In the genomic region with DNA sequence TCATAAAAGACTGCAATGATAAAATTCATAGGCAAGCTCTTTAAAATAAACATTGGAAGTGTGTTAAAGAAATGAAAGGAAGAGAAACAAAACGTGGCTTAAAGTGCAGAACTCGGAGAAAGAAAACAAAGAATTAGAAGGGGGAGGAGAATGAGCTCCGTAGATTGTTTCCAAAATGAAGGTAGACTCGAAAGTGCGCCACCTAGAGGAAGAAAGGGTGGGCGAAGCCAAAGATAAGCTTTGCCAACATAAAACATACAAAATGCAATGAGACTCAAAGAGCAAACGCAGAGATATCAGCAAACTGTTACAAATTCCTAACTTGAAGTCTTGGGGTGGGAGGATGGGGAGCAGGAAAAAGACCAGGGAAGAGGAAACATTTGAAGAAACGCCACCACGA, we compare ENCODE assay signal across 8 mouse cellular contexts. TPM values are rescaled to one million over a fixed set of nuclear protein-coding genes. Genes with fewer than 3 reads are reported as not detected.
A peak's percentile ranks its signal among the peaks of the same experiment; 100 is the strongest.
DNase-seq lines count a peak whose midpoint lies in the region; ATAC-seq and TF ChIP-seq lines count a peak whose summit lies in the region.

No protein-coding gene starts in this region.

- DNase-seq in heart, postnatal 0 days (ENCODE audit: low spot score), result no peak
- DNase-seq in heart, adult 8-10 months (ENCODE audit: low spot score), result no peak
- DNase-seq in right cerebral cortex, postnatal 14 days, result peak; percentile 22
- DNase-seq in right cerebral cortex, adult 18-20 months, result no peak
- peak; percentile 76 for DNase-seq in adrenal gland, postnatal 14 days
- peak; percentile 51 for DNase-seq in limb, embryonic 11.5 days (ENCODE audit: low spot score)
- DNase-seq in left cerebral cortex, adult 11 months (ENCODE audit: low spot score), result no peak
- DNase-seq in yolk sac, embryonic 10.5 days (ENCODE audit: low spot score), result no peak

- H3K4me3 ChIP-seq in heart, postnatal 0 days (ENCODE audit: low read depth, low read length), result no peak overlapping the region
- no peak overlapping the region for H3K4me3 ChIP-seq in limb, embryonic 11.5 days (ENCODE audit: low read depth, low read length)

- no peak overlapping the region for H3K27ac ChIP-seq in heart, postnatal 0 days (ENCODE audit: low read depth)
- no peak overlapping the region for H3K27ac ChIP-seq in limb, embryonic 11.5 days (replicated peaks; ENCODE audit: low read depth, low read length)

- H3K9me3 ChIP-seq in heart, postnatal 0 days (replicated peaks; ENCODE audit: control insufficient read depth, low read length), result no peaks in the 10 kb centered on the region
- no peaks in the 10 kb centered on the region for H3K9me3 ChIP-seq in limb, embryonic 11.5 days (ENCODE audit: control insufficient read depth, low read length)

- H3K4me1 ChIP-seq in heart, postnatal 0 days (ENCODE audit: control insufficient read depth, insufficient read depth), result no peaks in the 10 kb centered on the region
- no peaks in the 10 kb centered on the region for H3K4me1 ChIP-seq in limb, embryonic 11.5 days (ENCODE audit: control insufficient read depth, insufficient read depth, low read length)

- no peaks in the 10 kb centered on the region for H3K27me3 ChIP-seq in heart, postnatal 0 days (ENCODE audit: control insufficient read depth, insufficient read depth, low read length)
- no peaks in the 10 kb centered on the region for H3K27me3 ChIP-seq in limb, embryonic 11.5 days (ENCODE audit: control insufficient read depth, insufficient read depth, low read length)

- 32% methylated on average over 9 of the region's 9 CpGs for WGBS in heart, postnatal 0 days
- WGBS in limb, embryonic 11.5 days, result 45% methylated on average over 9 of the region's 9 CpGs

- no peak overlapping the region for H3K4me2 ChIP-seq in heart, postnatal 0 days (ENCODE audit: low read depth, low read length)
- H3K4me2 ChIP-seq in limb, embryonic 11.5 days (ENCODE audit: low read depth, severe bottlenecking), result no peak overlapping the region

- no peak for TF ChIP-seq EP300 in heart, postnatal 0 days (IDR thresholded peaks at IDR 0.05; ENCODE audit: low read depth)

- TF ChIP-seq CTCF in heart, postnatal 0 days (IDR thresholded peaks at IDR 0.05; ENCODE audit: low read depth), result peak; percentile 30; the same call in 1 of the 2 replicates

- ATAC-seq in heart, postnatal 0 days (ENCODE audit: insufficient read depth, low read depth), result no peak
- no peak for ATAC-seq in limb, embryonic 11.5 days (ENCODE audit: insufficient number of reproducible peaks, low FRiP score, low TSS enrichment, low read depth)

- H3K9ac ChIP-seq in heart, postnatal 0 days (replicated peaks; ENCODE audit: low read depth, low read length), result no peak overlapping the region
- no peak overlapping the region for H3K9ac ChIP-seq in limb, embryonic 11.5 days (ENCODE audit: low read length)

- H3K36me3 ChIP-seq in heart, postnatal 0 days (replicated peaks; ENCODE audit: control insufficient read depth, insufficient read depth, low read length), result no peaks in the 10 kb centered on the region
- no peaks in the 10 kb centered on the region for H3K36me3 ChIP-seq in limb, embryonic 11.5 days (ENCODE audit: control insufficient read depth, insufficient read depth, low read length)

RNA-seq across cellular contexts. Expression of a gene that starts 57.2 kb away (rescaled TPM):
- total RNA-seq in heart, postnatal 0 days (2014; rRNA removed; ENCODE audit: low replicate concordance), result not detected in 2 replicates
- polyA plus RNA-seq in heart, postnatal 0 days (2015; fragmentation: Nextera tagmentation; extraction: Ambion mirVana), result 0.40 and 0.64 TPM in 2 replicates
- not detected for total RNA-seq in heart, adult 8-10 months (2022)
- total RNA-seq in adrenal gland, postnatal 14 days (2021), result 3.3 and 4.1 TPM in 2 replicates
- 2.2 and 2.4 TPM in 2 replicates for polyA plus RNA-seq in limb, embryonic 11.5 days (2014; fragmentation: Nextera tagmentation; extraction: Ambion mirVana)

Comparison
In these comparisons a context has a peak if more than half of its experiments do, and no peak if none do; other contexts are left out.
1. DNase-seq: peak in right cerebral cortex, postnatal 14 days (single experiment), adrenal gland, postnatal 14 days (single experiment) and limb, embryonic 11.5 days (single experiment); none in heart, postnatal 0 days (single experiment), heart, adult 8-10 months (single experiment), right cerebral cortex, adult 18-20 months (single experiment), left cerebral cortex, adult 11 months (single experiment) and yolk sac, embryonic 10.5 days (single experiment).